Mouse (Mus musculus) kidney, embryonic 14.5 days (tissue): Measurements from ENCODE around the gene Cnnm1. TPM values are rescaled to one million over a fixed set of nuclear protein-coding genes. Genes with fewer than 3 reads are reported as not detected.

Experiments used
- ATAC-seq: fragments of 200-750 bp; cut with Nextera tagmentation; 2 replicates; pipeline ENCODE4 v1.8.0; 2017; ENCODE audit warnings: moderate number of reproducible peaks, mild to moderate bottlenecking, moderate TSS enrichment, moderate library complexity; ENCODE audit not compliant: low FRiP score, low TSS enrichment
- H3K27ac ChIP-seq: fragments of 300-500 bp; sonication (generic); 2 replicates; pipeline ENCODE4 v1.5.1; 2014; ENCODE audit warnings: low read depth, mild to moderate bottlenecking, low read length, moderate library complexity, mixed read lengths
- H3K27me3 ChIP-seq: fragments of 300-500 bp; sonication (generic); 2 replicates; pipeline ENCODE4 v1.6.1; 2014; ENCODE audit warnings: mild to moderate bottlenecking, low read length; ENCODE audit not compliant: control insufficient read depth, insufficient read depth
- H3K36me3 ChIP-seq: fragments of 300-500 bp; sonication (generic); 2 replicates; pipeline ENCODE4 v1.6.1; 2014; ENCODE audit warnings: low read length, mixed read lengths; ENCODE audit not compliant: control insufficient read depth, insufficient read depth
- H3K4me1 ChIP-seq: fragments of 300-500 bp; sonication (generic); 2 replicates; pipeline ENCODE4 v1.6.1; 2014; ENCODE audit warnings: low read length, mixed read lengths; ENCODE audit not compliant: control insufficient read depth, insufficient read depth
- H3K4me2 ChIP-seq: fragments of 300-500 bp; sonication (generic); replicated peaks from 2 replicates; pipeline ENCODE4 v1.6.1; 2014; ENCODE audit warnings: low read depth, mild to moderate bottlenecking, low read length
- H3K4me3 ChIP-seq: fragments of 300-500 bp; sonication (generic); 2 replicates; pipeline ENCODE4 v1.5.1; 2014; ENCODE audit warnings: mild to moderate bottlenecking, low read length
- H3K9ac ChIP-seq: fragments of 300-500 bp; sonication (generic); 2 replicates; pipeline ENCODE4 v1.6.1; 2014; ENCODE audit warnings: low read depth, mild to moderate bottlenecking, low read length, moderate library complexity
- H3K9me3 ChIP-seq: fragments of 300-500 bp; sonication (generic); 2 replicates; pipeline ENCODE4 v1.6.1; 2016; ENCODE audit warnings: low read length; ENCODE audit not compliant: control insufficient read depth
- WGBS: fragments of 180-500 bp; shearing (Covaris S2); extraction: QIAGEN DNeasy Blood & Tissue Kit; methylation state at CpG from one replicate; pipeline ENCODE4 v1.1.7; 2014; 5-methylcytosine and 5-hydroxymethylcytosine counted together
- polyA plus RNA-seq: library from polyadenylated mRNA; unstranded; fragments of >200 nt; fragmentation: Nextera tagmentation; extraction: Ambion mirVana; gene quantifications from 2 replicates; pipeline ENCODE4 v1.2.1, GENCODE M21; 2014

Cnnm1 gene
- 0.13 TPM in 1 of 2 replicates, not detected in the other for polyA plus RNA-seq

DNA sequence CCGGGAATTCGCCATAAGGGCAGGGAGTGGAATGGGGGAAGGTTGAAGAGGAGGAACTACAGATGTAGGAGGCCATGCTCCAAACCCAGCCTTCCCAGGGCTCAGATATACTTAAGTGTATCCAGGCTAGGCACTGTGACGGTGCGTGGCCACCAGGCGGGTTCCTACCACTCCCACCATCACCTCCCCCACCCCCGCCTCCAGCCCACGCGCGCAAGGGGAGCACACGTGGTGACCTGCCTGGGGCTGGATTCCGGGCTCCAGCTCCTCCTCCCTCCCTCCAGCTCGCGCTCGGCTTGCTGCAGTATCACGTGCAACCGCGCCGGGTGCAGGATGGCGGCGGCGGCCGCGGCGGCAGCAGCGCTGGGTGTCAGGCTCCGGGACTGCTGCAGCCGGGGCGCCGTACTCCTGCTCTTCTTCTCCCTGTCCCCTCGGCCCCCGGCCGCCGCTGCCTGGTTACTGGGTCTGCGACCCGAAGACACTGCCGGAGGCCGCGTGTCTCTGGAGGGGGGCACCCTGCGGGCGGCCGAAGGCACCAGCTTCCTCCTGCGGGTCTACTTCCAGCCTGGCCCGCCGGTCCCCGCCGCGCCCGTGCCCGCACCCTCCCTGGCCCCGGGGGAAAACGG, at the start of gene Cnnm1:
Gene Cnnm1, plus strand, starts transcription at position 325 of the 626 bp plus-strand sequence.
- WGBS, result 0% methylated on average over 44 of the region's 51 CpGs
- H3K4me3 ChIP-seq, result peak within 1 kb of the TSS; percentile 57
- no peak within 1 kb of the TSS for H3K27ac ChIP-seq
- peak within 1 kb of the TSS; percentile 47 for H3K9ac ChIP-seq
- H3K9me3 ChIP-seq, result no peaks in the 10 kb centered on the region
- H3K36me3 ChIP-seq, result no peaks in the 10 kb centered on the region
- peaks cover 48% of the 10 kb centered on the region for H3K27me3 ChIP-seq
- 0 out of 2 replicates have a peak, but pooled peaks cover 3% of the 10 kb centered on the region for H3K4me1 ChIP-seq
- peak within 1 kb of the TSS; percentile 96 for H3K4me2 ChIP-seq
- peak; percentile 84 for ATAC-seq

DNA sequence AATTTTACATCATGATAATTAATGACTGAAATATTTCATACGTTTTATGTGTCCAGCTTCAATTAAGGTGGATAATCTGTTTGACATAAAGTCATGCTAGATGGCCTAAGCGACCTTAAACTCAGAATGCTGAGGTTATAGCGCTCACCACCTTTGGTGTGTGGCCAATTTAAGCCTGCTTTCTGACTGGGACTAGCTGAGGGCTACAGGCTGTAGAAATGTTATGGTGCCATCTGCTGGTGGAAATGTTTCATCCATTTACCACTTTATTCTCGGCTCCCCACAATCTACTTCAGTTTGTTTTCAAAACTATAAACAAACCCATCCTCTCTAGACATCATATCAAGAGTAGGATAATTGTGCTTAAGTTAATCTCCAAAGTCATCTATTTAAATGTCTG, 43.9 kb upstream of the Cnnm1 start:
- no peak for ATAC-seq
- 3% methylated on average over 4 of the region's 4 CpGs for WGBS
- Histone ChIP-seq H3K9ac (no peak overlapping the region), H3K4me3 (no peak overlapping the region), H3K4me1 (no peaks in the 10 kb centered on the region), H3K36me3 (no peaks in the 10 kb centered on the region), H3K4me2 (no peak overlapping the region), H3K27ac (no peak overlapping the region), H3K9me3 (no peaks in the 10 kb centered on the region), H3K27me3 (peaks cover 9% of the 10 kb centered on the region; the same call in 1 of the 2 replicates)

DNA sequence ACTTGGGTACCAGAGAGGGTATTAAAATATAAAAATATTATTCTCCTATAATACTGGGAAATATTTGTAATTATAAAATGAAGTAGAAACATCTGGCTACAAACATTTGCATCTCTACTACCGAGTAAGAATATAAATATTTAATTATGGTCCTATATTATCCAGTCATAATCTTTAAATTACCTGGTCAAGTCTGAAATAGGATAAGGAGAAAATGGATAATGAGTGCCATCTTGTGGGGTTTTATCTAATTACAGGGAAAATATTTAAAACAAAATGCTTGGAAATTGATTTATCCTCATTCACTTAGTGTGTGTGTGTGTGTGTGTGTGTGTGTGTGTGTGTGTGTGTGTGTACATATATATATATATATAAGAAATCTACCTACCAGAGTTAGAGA, 33.1 kb upstream of the Cnnm1 start:
- WGBS, result 25% methylated on average over 1 of the region's 1 CpGs

DNA sequence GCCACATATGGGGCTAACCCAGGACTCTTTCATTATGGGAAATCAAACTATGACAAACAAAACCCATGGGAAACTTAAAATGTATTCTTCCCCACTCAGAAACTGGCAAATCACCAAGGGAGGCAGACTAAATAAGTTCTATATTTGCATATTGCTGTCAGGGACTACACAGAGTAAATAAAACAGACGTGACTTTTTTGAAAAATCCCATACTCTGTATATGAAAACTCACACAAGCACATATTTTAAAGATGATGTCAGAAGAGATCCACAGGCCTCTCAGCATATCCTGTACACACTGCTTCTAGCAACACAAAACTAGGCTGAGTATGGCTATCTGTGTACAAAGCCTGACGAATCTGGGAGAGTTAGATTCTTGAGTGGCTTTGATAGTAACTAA, 24.7 kb upstream of the Cnnm1 start:
- Histone ChIP-seq H3K4me3 (no peak overlapping the region), H3K36me3 (no peaks in the 10 kb centered on the region), H3K27me3 (no peaks in the 10 kb centered on the region), H3K9ac (no peak overlapping the region), H3K27ac (no peak overlapping the region), H3K4me2 (no peak overlapping the region), H3K9me3 (no peaks in the 10 kb centered on the region), H3K4me1 (no peaks in the 10 kb centered on the region)
- ATAC-seq, result no peak
- 73% methylated on average over 2 of the region's 2 CpGs for WGBS

More for the DNA sequence above, 33.1 kb upstream of the Cnnm1 start:
- H3K9ac ChIP-seq, result no peak overlapping the region
- no peak for ATAC-seq
- H3K36me3 ChIP-seq, result no peaks in the 10 kb centered on the region
- no peak overlapping the region for H3K4me3 ChIP-seq
- no peaks in the 10 kb centered on the region for H3K9me3 ChIP-seq
- H3K27ac ChIP-seq, result no peak overlapping the region
- H3K4me1 ChIP-seq, result no peaks in the 10 kb centered on the region
- H3K27me3 ChIP-seq, result no peaks in the 10 kb centered on the region
- H3K4me2 ChIP-seq, result no peak overlapping the region

DNA sequence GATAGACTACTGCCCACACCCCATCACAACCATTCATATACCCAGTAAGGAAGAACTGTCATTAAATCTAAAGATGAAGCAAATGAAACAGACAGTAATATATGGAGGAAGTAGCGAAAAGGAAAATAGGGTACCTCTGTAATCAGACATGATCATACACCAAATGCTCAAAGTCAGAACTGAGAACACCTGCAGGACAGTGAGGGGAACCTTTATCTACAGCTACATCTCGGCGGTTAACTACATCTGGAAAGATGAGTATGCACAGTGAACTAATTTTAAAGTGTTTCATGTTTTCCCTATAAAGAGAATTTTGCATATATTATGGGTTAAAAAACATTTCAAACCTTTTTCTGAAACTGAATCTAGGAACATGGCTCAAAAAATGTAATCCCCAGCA, 19.7 kb upstream of the Cnnm1 start:
- Histone ChIP-seq H3K27ac (no peak overlapping the region), H3K4me3 (no peak overlapping the region), H3K27me3 (no peaks in the 10 kb centered on the region), H3K9me3 (no peaks in the 10 kb centered on the region), H3K4me1 (no peaks in the 10 kb centered on the region), H3K9ac (no peak overlapping the region), H3K4me2 (no peak overlapping the region), H3K36me3 (no peaks in the 10 kb centered on the region)
- ATAC-seq, result no peak
- WGBS, result 74% methylated on average over 3 of the region's 3 CpGs

DNA sequence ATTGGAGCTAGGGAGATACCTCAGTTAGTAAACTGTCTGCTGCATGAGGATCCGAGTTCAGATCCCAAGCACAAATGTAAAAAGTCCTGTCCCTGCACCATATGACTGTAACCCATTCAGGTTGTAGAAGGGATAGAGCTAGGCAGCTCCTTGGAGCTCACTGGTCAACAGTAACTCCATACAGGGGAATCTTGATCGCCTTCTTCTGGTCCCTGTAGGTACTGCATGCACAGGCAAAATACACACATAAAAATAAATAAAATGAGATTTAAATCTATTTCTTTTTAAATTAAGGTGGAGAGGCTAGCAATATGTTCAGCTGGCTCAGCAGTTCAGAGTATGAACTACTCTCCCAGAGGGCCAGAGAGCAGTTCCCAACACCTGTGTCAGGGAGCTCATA, 16.2 kb upstream of the Cnnm1 start:
- no peaks in the 10 kb centered on the region for H3K9me3 ChIP-seq
- WGBS, result 66% methylated on average over 2 of the region's 2 CpGs
- no peaks in the 10 kb centered on the region for H3K4me1 ChIP-seq
- H3K27me3 ChIP-seq, result no peaks in the 10 kb centered on the region
- ATAC-seq, result no peak
- H3K27ac ChIP-seq, result no peak overlapping the region
- H3K9ac ChIP-seq, result no peak overlapping the region
- no peaks in the 10 kb centered on the region for H3K36me3 ChIP-seq
- no peak overlapping the region for H3K4me2 ChIP-seq
- H3K4me3 ChIP-seq, result no peak overlapping the region

DNA sequence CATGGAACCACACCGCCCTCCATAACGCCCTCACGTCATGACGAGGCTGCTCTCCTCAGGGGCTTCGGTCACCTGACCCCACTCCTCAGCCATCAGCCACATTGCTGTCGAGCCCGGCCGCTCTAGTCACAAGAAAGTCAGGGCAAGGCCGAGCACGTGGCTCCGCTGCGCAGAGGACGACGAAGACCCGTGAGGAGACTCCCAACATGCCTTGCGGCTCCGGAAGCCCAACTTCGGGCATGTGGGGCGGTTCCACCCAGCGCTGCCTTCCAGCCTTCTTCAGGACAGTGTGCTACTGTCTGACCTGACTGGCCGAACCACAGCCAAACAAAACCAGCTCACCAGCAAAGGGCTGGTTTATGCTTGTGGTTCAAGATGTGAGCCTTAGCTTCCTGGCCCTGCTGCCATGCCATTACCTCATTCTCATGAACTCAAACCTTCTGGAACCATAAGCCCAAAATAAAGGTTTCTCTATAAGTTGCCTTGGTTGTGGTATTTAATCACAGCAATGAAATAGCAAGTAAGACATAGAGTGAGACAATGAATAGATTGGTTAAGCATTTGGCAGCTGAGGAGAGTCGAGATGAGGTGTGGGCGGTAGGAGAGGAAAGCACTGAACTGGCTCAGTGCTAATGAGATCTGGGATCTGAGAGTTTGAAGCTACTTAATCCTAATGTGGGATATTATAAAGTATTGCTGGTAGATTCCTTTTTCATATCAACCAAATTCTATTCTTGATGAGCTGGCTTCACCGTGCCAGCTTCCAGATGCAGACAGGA, 12.6 kb upstream of the Cnnm1 start:
- Histone ChIP-seq H3K4me2 (no peak overlapping the region), H3K9me3 (no peaks in the 10 kb centered on the region), H3K36me3 (no peaks in the 10 kb centered on the region), H3K4me3 (no peak overlapping the region), H3K4me1 (no peaks in the 10 kb centered on the region), H3K9ac (no peak overlapping the region), H3K27ac (no peak overlapping the region), H3K27me3 (no peaks in the 10 kb centered on the region)
- 91% methylated on average over 24 of the region's 24 CpGs for WGBS
- ATAC-seq, result no peak

DNA sequence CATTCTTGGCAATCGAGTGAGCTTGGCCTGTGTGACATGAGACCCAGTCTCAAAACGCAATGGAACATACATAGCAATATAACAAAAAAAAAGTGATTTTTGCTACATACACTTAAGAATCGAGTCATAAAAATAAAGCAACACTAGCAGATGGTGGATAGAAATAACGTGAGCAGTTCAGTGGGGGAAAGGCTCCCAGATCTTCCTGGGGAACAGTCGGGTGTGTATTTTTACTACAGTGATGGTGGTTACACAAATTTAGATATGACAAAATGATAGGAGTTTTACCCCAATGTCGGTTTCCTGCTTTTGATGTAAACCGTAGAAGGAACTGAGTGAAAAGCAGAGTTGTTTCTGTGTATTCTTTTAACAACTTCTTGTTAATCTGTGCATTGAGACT, 990 bp upstream of the Cnnm1 start:
- H3K27me3 ChIP-seq, result peaks cover 49% of the 10 kb centered on the region
- H3K9me3 ChIP-seq, result no peaks in the 10 kb centered on the region
- no peak overlapping the region for H3K27ac ChIP-seq
- H3K36me3 ChIP-seq, result no peaks in the 10 kb centered on the region
- no peak overlapping the region for H3K4me2 ChIP-seq
- H3K9ac ChIP-seq, result no peak overlapping the region
- ATAC-seq, result no peak
- 0 out of 2 replicates have a peak, but pooled peaks cover 3% of the 10 kb centered on the region for H3K4me1 ChIP-seq
- WGBS, result 88% methylated on average over 7 of the region's 7 CpGs
- H3K4me3 ChIP-seq, result no peak overlapping the region
